Mouse (Mus musculus) lung, embryonic 15.5 days (tissue): Measurements from ENCODE around the gene Kank4. TPM values are rescaled to one million over a fixed set of nuclear protein-coding genes. Genes with fewer than 3 reads are reported as not detected.
"Not testable (repeated sequence)": the region's sequence is repeated elsewhere in the genome, so short reads cannot be mapped to it uniquely, and the experiment has no call there.

Experiments
- ATAC-seq: fragments of 200-750 bp; cut with Nextera tagmentation; 2 replicates; pipeline ENCODE4 v1.8.0; 2017; ENCODE audit warnings: moderate number of reproducible peaks, borderline replicate concordance; ENCODE audit not compliant: low FRiP score, low TSS enrichment; ENCODE audit errors: extremely low read depth
- H3K27ac ChIP-seq: fragments of 300-500 bp; sonication (generic); 2 replicates; pipeline ENCODE4 v1.5.1; 2015; ENCODE audit warnings: moderate library complexity, mild to moderate bottlenecking, inconsistent platforms
- H3K27me3 ChIP-seq: fragments of 300-500 bp; sonication (generic); 2 replicates; pipeline ENCODE4 v1.6.1; 2015; ENCODE audit warnings: inconsistent platforms
- H3K36me3 ChIP-seq: fragments of 300-500 bp; sonication (generic); 2 replicates; pipeline ENCODE4 v1.6.1; 2015; ENCODE audit warnings: inconsistent platforms
- H3K4me1 ChIP-seq: fragments of 300-500 bp; sonication (generic); 2 replicates; pipeline ENCODE4 v1.6.1; 2015; ENCODE audit warnings: inconsistent platforms
- H3K4me2 ChIP-seq: fragments of 300-500 bp; sonication (generic); 2 replicates; pipeline ENCODE4 v1.6.1; 2015; ENCODE audit warnings: inconsistent platforms, mild to moderate bottlenecking, moderate library complexity
- H3K4me3 ChIP-seq: fragments of 300-500 bp; sonication (generic); 2 replicates; pipeline ENCODE4 v1.5.1; 2015; ENCODE audit warnings: mild to moderate bottlenecking, inconsistent platforms
- H3K9ac ChIP-seq: fragments of 300-500 bp; sonication (generic); 2 replicates; pipeline ENCODE4 v1.6.1; 2015; ENCODE audit warnings: inconsistent platforms
- H3K9me3 ChIP-seq: fragments of 300-500 bp; sonication (generic); 2 replicates; pipeline ENCODE4 v1.6.1; 2016; ENCODE audit warnings: inconsistent platforms
- WGBS: fragments of 180-500 bp; shearing (Covaris S2); methylation state at CpG from one replicate; pipeline ENCODE4 v1.1.7; 2015; 5-methylcytosine and 5-hydroxymethylcytosine counted together
- polyA plus RNA-seq: library from polyadenylated mRNA; unstranded; fragments of >200 nt; fragmentation: Nextera tagmentation; extraction: Ambion mirVana; gene quantifications from 2 replicates; pipeline ENCODE4 v1.2.1, GENCODE M21; 2015

Kank4 gene
- polyA plus RNA-seq, 1 experiment from 2014 or later, result 3.7 TPM

DNA sequence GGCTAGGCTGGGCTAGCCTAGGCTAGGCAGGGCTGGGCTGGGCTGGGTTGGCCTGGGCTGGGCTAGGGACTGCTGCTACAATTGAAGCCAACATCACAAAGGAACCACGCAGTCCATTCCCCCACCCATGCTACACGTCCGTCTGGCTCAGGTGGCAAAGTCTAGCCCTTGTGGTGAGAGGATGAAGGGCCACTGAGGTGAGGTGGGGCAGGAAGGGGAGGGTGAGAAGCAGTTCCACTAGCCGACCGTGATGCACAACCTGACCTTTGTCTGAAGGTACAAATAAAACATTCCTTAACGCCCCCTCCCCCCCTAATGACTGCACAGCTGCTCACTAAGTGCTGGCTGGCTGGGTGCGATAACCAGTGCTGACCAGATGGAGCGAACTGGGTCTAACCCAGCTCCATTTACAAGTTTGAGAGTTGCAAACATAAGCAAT is 28.4 kb upstream of the Kank4 start:
- no peak for ATAC-seq
- Histone ChIP-seq H3K27ac (no peak overlapping the region), H3K4me3 (no peak overlapping the region), H3K27me3 (no peaks in the 10 kb centered on the region), H3K9ac (no peak overlapping the region), H3K4me1 (peaks cover 18% of the 10 kb centered on the region; the same call in 1 of the 2 replicates), H3K4me2 (no peak overlapping the region), H3K9me3 (no peaks in the 10 kb centered on the region), H3K36me3 (no peaks in the 10 kb centered on the region)
- 31% methylated on average over 8 of the region's 8 CpGs for WGBS

GRCm38 (mm10) chr4:98845201-98845600 is 27.9 kb upstream of the Kank4 start:
- no peak overlapping the region for H3K9ac ChIP-seq
- H3K4me2 ChIP-seq, result no peak overlapping the region
- no peak overlapping the region for H3K27ac ChIP-seq
- 89% methylated on average over 4 of the region's 4 CpGs for whole genome bisulfite sequencing
- H3K4me1 ChIP-seq, result peaks cover 18% of the 10 kb centered on the region; the same call in 1 of the 2 replicates
- H3K36me3 ChIP-seq, result no peaks in the 10 kb centered on the region
- H3K9me3 ChIP-seq, result no peaks in the 10 kb centered on the region
- no peak overlapping the region for H3K4me3 ChIP-seq
- no peaks in the 10 kb centered on the region for H3K27me3 ChIP-seq
- no peak for ATAC-seq

- H3K4me3 ChIP-seq, result no peak overlapping the region
- H3K27me3 ChIP-seq, result no peaks in the 10 kb centered on the region
- H3K9me3 ChIP-seq, result no peaks in the 10 kb centered on the region
- peaks cover 18% of the 10 kb centered on the region; the same call in 1 of the 2 replicates for H3K4me1 ChIP-seq
- no peak overlapping the region for H3K9ac ChIP-seq
- no peaks in the 10 kb centered on the region for H3K36me3 ChIP-seq
- 53% methylated on average over 7 of the region's 7 CpGs for WGBS
- H3K4me2 ChIP-seq, result no peak overlapping the region
- H3K27ac ChIP-seq, result no peak overlapping the region
- ATAC-seq, result no peak; the same call in 1 of the 2 replicates
These were observed 26.7 kb upstream of the Kank4 start for GRCm38 (mm10) chr4:98843906-98844597.

DNA sequence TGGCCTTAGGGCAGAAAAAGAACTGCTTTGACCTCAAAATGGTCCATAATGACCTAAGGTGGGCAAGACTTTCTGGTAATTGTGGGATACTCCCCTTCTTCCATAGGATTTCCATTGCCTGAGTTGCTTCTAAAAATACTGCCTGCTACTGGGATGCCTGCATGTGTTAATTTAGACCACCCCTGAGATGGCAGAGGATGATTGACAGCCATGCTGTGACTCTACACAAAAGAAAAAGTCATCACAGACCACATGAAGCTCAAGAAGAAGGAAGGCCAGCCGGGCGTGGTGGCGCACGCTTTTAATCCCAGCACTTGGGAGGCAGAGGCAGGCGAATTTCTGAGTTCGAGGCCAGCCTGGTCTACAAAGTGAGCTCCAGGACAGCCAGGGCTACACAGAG is 23.9 kb upstream of the Kank4 start:
- not testable (repeated sequence) for H3K27me3 ChIP-seq, H3K36me3 ChIP-seq, ATAC-seq, H3K4me3 ChIP-seq, H3K9me3 ChIP-seq, H3K27ac ChIP-seq, H3K4me2 ChIP-seq, H3K9ac ChIP-seq
- WGBS, result 93% methylated on average over 6 of the region's 6 CpGs
- H3K4me1 ChIP-seq, result peaks cover 23% of the 10 kb centered on the region; the same call in 1 of the 2 replicates

DNA sequence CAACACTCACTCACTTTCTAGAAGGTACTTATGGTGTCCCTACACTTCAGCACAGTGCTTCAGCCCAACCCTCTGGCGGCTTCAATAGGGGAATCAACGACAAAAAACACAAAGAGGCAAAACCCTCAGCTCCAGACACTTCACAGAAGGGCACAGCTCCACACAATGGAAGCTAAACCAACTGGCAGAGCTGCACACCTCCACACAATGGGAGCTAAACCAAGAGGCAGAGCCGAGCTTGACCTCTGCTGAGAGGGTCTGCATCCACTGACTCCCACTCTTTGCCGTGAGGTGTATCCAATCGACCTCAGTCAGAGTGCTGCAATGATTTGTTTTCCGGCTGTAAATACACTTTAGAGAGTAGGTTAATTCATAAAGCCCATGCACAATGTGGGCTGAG is 23.2 kb upstream of the Kank4 start:
- whole genome bisulfite sequencing, result 59% methylated on average over 6 of the region's 6 CpGs
- H3K36me3 ChIP-seq, result no peaks in the 10 kb centered on the region
- peaks cover 18% of the 10 kb centered on the region; the same call in 1 of the 2 replicates for H3K4me1 ChIP-seq
- H3K4me3 ChIP-seq, result no peak overlapping the region
- H3K27ac ChIP-seq, result no peak overlapping the region
- ATAC-seq, result no peak
- H3K27me3 ChIP-seq, result no peaks in the 10 kb centered on the region
- no peak overlapping the region for H3K9ac ChIP-seq
- no peak overlapping the region for H3K4me2 ChIP-seq
- no peaks in the 10 kb centered on the region for H3K9me3 ChIP-seq

GRCm38 (mm10) chr4:98838913-98839312 is 21.6 kb upstream of the Kank4 start:
- Histone ChIP-seq H3K27ac (no peak overlapping the region), H3K4me1 (peaks cover 17% of the 10 kb centered on the region; the same call in 1 of the 2 replicates), H3K4me3 (no peak overlapping the region), H3K9ac (no peak overlapping the region), H3K36me3 (no peaks in the 10 kb centered on the region), H3K27me3 (no peaks in the 10 kb centered on the region), H3K4me2 (no peak overlapping the region), H3K9me3 (no peaks in the 10 kb centered on the region)
- no peak for ATAC-seq
- 79% methylated on average over 4 of the region's 4 CpGs for WGBS

- Histone ChIP-seq H3K36me3 (no peaks in the 10 kb centered on the region), H3K9me3 (no peaks in the 10 kb centered on the region), H3K4me2 (no peak overlapping the region), H3K4me1 (peaks cover 12% of the 10 kb centered on the region; the same call in 1 of the 2 replicates), H3K27ac (no peak overlapping the region), H3K4me3 (no peak overlapping the region), H3K27me3 (no peaks in the 10 kb centered on the region), H3K9ac (no peak overlapping the region)
- WGBS, result 90% methylated on average over 16 of the region's 16 CpGs
- no peak for ATAC-seq
These were observed 20.6 kb upstream of the Kank4 start for GRCm38 (mm10) chr4:98837715-98838505.

- no peaks in the 10 kb centered on the region for H3K27me3 ChIP-seq
- H3K9ac ChIP-seq, result no peak overlapping the region
- no peak overlapping the region for H3K4me3 ChIP-seq
- WGBS, result 12% methylated on average over 5 of the region's 5 CpGs
- no peak overlapping the region for H3K4me2 ChIP-seq
- peaks cover 14% of the 10 kb centered on the region; the same call in 1 of the 2 replicates for H3K4me1 ChIP-seq
- no peaks in the 10 kb centered on the region for H3K36me3 ChIP-seq
- H3K9me3 ChIP-seq, result no peaks in the 10 kb centered on the region
- peak; percentile 69 for ATAC-seq
- H3K27ac ChIP-seq, result no peak overlapping the region
These were observed 19.2 kb upstream of the Kank4 start for GRCm38 (mm10) chr4:98836519-98836918.

- no peak overlapping the region for H3K4me3 ChIP-seq
- no peak overlapping the region for H3K27ac ChIP-seq
- H3K4me2 ChIP-seq, result no peak overlapping the region
- H3K9ac ChIP-seq, result no peak overlapping the region
- H3K4me1 ChIP-seq, result peaks cover 14% of the 10 kb centered on the region; the same call in 1 of the 2 replicates
- peak; percentile 60; the same call in 1 of the 2 replicates for ATAC-seq
- H3K27me3 ChIP-seq, result no peaks in the 10 kb centered on the region
- WGBS, result 36% methylated on average over 4 of the region's 4 CpGs
- H3K36me3 ChIP-seq, result no peaks in the 10 kb centered on the region
- no peaks in the 10 kb centered on the region for H3K9me3 ChIP-seq
These were observed 17.4 kb upstream of the Kank4 start for GRCm38 (mm10) chr4:98834782-98835181.

DNA sequence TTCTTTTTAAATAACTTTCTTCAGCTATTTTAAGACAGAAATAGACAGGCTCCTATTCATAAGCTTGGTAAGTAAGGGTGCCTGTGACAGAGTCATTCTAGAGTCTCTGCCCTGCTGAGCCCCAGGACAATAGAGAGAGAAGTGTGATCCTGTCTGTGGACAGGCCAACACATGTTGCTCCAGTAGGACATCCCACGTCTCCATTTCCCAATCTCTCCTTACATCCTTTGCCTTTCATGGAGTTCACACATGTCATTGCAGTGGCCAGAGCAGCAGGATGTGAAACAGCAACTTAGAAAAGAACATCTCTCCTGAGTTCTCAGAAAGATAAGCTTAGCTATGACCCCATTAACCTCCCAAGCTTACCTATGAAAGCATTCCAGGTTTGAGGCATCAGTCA is 14.4 kb upstream of the Kank4 start:
- Histone ChIP-seq H3K27me3 (no peaks in the 10 kb centered on the region), H3K27ac (no peak overlapping the region), H3K9ac (no peak overlapping the region), H3K36me3 (no peaks in the 10 kb centered on the region), H3K4me1 (peaks cover 12% of the 10 kb centered on the region; the same call in 1 of the 2 replicates), H3K4me3 (no peak overlapping the region), H3K9me3 (no peaks in the 10 kb centered on the region), H3K4me2 (no peak overlapping the region)
- WGBS, result 52% methylated on average over 1 of the region's 1 CpGs
- no peak for ATAC-seq

DNA sequence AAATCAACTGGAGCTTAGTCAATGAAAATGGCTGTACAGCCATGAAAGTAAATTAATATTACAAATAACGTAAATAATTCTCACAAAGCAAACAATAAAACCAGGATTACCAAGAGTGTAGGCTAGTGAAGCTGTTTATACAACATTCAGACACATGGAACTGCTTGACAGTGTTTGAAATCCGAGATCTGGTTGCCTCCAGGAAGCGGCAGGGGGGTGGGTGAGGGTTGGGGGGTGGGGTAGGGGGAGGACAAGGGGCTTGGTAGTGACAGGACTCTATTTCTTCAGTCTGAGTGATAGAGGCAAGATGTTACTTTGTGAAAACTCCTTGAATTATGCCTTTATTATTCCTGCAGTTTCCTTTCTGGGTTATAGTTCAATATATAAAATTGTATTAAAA is 9.4 kb upstream of the Kank4 start:
- no peaks in the 10 kb centered on the region for H3K27me3 ChIP-seq

DNA sequence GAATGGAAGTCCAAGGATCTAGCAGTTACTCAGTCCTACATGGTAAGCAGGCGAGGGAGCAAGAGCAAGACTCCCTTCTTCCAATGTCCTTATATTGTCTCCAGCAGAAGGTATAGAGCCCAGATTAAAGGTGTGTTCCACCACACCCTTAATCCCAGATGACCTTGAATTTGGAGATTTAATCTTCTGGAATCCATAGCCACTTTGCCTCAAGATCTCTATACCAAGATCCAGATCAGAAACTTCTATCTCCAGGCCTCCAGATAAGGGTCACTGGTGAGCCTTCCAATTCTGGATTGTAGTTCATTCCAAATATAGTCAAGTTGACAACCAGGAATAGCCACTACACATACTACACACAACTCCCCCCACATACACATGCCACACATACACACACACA is 6.4 kb upstream of the Kank4 start, which contains the start of gene I0C0044D17Rik:
TSS of gene I0C0044D17Rik (minus strand) at position 101 of the 400 bp plus-strand sequence.
- WGBS, result 94% methylated on average over 1 of the region's 1 CpGs
- not testable (repeated sequence) for H3K9ac ChIP-seq, H3K27ac ChIP-seq, H3K9me3 ChIP-seq, H3K36me3 ChIP-seq, H3K4me2 ChIP-seq, ATAC-seq, H3K27me3 ChIP-seq, H3K4me3 ChIP-seq
- H3K4me1 ChIP-seq, result peaks cover 18% of the 10 kb centered on the region; the same call in 1 of the 2 replicates

More for the DNA sequence above, 9.4 kb upstream of the Kank4 start:
- Histone ChIP-seq H3K27ac (no peak overlapping the region), H3K4me1 (0 out of 2 replicates have a peak, but pooled peaks cover 6% of the 10 kb centered on the region), H3K9me3 (no peaks in the 10 kb centered on the region), H3K9ac (no peak overlapping the region), H3K4me3 (no peak overlapping the region), H3K4me2 (no peak overlapping the region), H3K36me3 (no peaks in the 10 kb centered on the region)
- no peak for ATAC-seq
- WGBS, result 24% methylated on average over 3 of the region's 3 CpGs
